Mouse (Mus musculus): ENCODE measurements around the gene Slc25a30.
A peak's percentile ranks its signal among the peaks of the same experiment; 100 is the strongest.
"Not testable (repeated sequence)": the region's sequence is repeated elsewhere in the genome, so short reads cannot be mapped to it uniquely, and the experiment has no call there.

Gene Slc25a30

GRCm38 (mm10) chr14:75791372-75791771 is 4.5 kb upstream of the Slc25a30 start:
- DNase-seq: no peak

DNA sequence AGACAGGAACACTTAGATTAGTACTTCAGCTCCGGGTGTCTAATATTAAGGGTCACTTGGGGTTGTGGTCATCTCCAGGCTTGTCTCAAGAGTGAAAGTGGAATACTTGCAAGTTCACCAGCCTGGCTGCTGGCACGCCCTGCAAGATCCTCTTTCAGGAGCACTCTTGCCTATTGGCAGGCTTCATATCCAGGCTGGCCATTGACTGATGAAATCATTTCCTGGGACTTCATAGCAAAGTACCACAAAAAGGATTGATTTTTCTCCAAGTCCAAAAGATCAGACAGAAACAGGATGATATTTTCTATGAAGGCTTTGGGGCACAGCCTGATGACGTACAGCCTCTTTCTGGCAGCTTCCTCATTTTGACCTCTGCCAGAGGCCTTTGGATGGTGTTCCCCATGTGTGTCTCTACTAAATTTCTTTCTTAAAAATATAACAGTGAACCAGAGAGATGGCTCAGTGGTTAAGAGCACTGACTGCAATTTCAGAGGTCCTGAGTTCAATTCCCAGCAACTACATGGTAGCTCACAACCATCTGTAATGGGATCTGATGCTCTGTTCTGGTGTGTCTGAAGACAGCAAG is 3.7 kb upstream of the Slc25a30 start:
- no peak for DNase-seq

- DNase-seq: no peak
These were observed 2.5 kb upstream of the Slc25a30 start for GRCm38 (mm10) chr14:75789291-75789690.

DNA sequence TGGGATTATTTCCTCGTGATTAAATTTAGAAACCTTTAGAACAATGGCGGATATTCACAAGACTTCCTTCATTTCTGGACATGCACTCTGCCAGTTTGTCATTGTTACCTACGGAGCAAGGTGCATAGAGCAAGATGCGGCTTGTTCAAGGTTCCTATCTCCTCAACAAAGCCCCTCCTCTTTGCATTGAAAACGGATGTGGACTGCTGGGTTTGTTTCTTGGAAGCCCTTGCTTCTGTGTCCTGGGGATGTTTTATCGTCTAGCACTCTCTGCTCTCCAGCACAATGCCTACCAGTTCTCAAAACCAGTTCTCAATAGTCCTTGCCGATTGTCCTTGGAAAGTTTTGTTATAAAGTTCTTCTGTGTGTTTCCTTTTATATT is 948 bp upstream of the Slc25a30 start:
- DNase-seq: no peak

DNA sequence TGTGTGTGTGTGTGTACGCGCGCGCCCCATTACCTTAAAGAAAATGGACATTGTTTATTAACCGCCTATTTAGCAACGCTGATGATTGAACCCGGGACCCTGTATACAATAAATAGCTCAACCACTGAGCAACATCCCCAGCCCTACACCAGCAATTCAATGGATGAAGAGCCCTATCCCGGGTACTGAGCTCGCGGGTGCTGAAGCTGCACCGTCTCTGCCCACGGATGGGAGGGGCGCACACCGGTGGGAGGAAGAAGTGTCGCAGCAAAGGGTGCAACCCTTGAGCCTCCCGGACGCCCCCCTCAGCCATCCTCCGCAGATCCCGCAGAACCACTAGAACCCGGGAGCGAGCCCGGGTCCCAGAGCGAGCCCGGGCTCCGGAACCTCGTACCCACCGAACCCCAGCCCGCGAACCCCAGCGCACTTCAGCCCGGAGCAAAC is 391 bp downstream of the Slc25a30 start:
- DNase-seq: no peak

- no peak for DNase-seq
These were observed 6.9 kb downstream of the Slc25a30 start for GRCm38 (mm10) chr14:75779913-75780312.

DNA sequence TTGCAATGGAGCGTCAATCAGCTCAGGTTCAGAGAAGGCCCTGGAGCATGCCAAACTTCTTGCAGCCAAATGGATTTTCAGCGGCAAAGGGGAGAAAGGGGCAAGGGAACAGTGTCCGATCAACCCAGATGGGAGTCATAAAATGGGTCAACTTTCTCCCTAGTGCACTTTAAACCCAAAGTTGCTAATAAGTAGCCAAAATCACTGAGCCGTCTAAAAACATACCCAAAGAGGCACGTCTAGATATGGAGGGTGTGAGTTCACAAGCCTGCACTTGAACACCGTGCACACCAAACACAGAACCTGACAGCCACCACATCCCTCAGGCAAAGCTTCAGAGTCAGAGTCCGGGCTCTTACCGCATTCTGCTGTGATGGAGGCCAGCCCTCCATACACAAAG is 10.2 kb downstream of the Slc25a30 start:
- no peak for DNase-seq

DNA sequence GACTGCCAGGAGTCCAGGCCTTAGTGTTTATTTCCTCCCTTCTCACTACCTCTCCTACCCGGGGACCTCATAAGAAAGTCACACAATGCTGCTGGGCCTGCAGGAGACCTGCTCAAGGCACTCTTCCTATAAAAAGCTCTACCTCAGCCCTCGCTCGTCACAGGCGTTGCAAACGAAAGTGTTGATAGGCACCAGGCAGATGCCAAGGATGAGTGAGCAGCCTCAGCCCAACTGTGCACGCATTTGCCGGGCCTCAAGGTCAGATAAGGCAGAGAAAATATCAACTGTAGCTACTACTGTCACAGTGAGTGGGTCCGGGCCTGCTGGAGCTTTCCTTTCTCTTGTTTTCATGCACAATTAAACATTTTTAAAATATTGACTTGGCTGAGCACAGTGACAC is 13.4 kb downstream of the Slc25a30 start:
- DNase-seq: no peak

GRCm38 (mm10) chr14:75772407-75772806 is 14.4 kb downstream of the Slc25a30 start:
- DNase-seq: not testable (repeated sequence)

- DNase-seq: no peak
These were observed 15.7 kb downstream of the Slc25a30 start for GRCm38 (mm10) chr14:75771101-75771501.

- DNase-seq: no peak
These were observed 17.5 kb downstream of the Slc25a30 start for GRCm38 (mm10) chr14:75769334-75769733.

DNA sequence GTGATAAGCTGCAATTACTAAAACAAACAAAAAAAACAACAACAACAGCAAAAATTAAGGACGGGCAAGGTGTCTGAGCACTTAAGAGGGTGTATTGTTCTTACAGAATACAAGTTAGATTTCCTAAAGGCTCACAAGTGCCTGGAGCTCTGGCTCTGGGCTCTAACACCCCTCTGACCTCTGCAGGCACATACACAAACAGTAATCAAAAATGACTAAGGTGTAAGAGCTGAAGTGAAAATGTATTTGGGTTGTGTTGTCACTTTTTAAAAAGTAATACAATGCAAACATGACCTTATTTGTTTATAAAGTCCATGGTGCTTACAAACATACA is 18.6 kb downstream of the Slc25a30 start:
- DNase-seq: no peak

- DNase-seq: peak; percentile 72 to 85
These were observed 19.2 kb downstream of the Slc25a30 start for GRCm38 (mm10) chr14:75767492-75768274.

DNA sequence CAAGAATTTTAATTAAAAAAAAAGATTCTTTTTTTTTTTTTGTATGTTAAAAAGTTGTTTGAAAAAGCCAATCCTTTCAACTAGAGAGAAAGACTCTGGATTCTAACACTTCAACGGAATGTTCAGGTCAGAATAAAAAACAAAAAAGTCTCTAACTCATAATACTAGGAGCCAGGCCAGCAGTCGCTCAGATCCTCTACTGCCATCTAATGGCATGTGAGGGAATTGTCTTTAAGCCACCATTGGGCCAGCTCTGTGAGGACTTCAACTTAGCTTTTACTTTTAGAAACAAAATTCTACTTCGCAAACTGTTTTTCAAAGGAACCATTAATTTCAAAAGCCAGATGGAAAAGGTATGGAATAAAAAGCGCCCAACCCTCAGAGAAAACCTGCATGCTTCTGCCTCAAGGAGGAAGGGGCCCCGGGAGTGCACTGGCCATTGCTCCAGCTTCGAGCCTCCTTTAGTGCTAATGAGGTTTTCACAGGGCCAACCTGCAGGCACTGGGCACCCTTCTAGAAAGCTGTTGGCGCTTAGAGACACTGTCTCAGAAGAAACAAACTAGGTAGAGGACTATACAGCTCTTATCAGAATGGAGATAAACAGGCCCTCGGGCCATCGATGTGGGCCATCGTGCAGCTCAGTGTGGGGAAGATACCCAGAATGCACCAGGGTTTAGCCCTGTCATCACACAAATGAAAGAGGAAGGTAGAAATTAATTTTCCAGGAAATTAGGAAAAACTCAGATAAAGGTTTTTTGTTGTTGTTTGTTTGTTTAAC is 25.6 kb downstream of the Slc25a30 start:
- DNase-seq: peak; percentile 42 to 66

- DNase-seq: peak; percentile 82 to 86
These were observed 28.4 kb downstream of the Slc25a30 start for GRCm38 (mm10) chr14:75758401-75758800.

GRCm38 (mm10) chr14:75757821-75758220 is 29.0 kb downstream of the Slc25a30 start:
- DNase-seq: peak in 1 of 2 experiments; percentile 43

- DNase-seq: no peak
These were observed 29.9 kb downstream of the Slc25a30 start for GRCm38 (mm10) chr14:75756971-75757370.

- DNase-seq: peak; percentile 99
These were observed 32.6 kb downstream of the Slc25a30 start, which contains the start of gene Cog3 for GRCm38 (mm10) chr14:75753991-75754817. TSS of gene Cog3 (minus strand) at chr14:75754517.

GRCm38 (mm10) chr14:75753206-75753605 is 33.6 kb downstream of the Slc25a30 start:
- DNase-seq: no peak

GRCm38 (mm10) chr14:75751040-75751439 is 35.8 kb downstream of the Slc25a30 start:
- DNase-seq: no peak

- DNase-seq: no peak
These were observed 37.7 kb downstream of the Slc25a30 start for GRCm38 (mm10) chr14:75749123-75749522.

DNA sequence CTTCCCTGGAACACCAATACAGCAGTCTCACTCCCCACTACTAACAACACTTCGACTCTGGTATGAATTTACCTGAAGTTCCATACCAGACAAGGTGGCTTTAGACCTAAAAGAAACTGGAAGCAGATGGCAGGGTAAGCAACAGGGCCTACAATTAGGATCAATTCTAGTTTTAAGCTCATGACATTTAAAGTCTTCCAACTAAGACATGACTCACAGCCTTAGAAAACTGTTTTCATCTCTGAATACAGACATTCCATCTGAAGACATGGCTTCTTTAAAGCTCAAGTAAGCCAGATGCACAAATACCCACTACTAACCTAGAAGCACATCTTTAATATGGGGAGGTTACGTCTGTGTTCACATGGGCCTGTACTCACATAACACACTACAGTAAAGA is 38.9 kb downstream of the Slc25a30 start:
- no peak for DNase-seq

GRCm38 (mm10) chr14:75741904-75742303 is 44.9 kb downstream of the Slc25a30 start:
- DNase-seq: no peak

All from cerebellum, postnatal 25 days (tissue).